Mouse (Mus musculus) liver, adult 2 months (tissue): ENCODE results near the gene Mrpl32. TPM values are rescaled to one million over a fixed set of nuclear protein-coding genes. Genes with fewer than 3 reads are reported as not detected.
A peak's percentile ranks its signal among the peaks of the same experiment; 100 is the strongest.

Source experiments
- DNase-seq: peaks from one replicate; pipeline ENCODE4 v3.0.0-alpha.2; 2011; ENCODE audit warnings: low read depth, low spot score; ENCODE audit errors: extremely low read depth
- H3K27ac ChIP-seq: fragments of 200-500 bp; replicated peaks from 2 replicates; pipeline ENCODE4 v1.5.1; 2012; ENCODE audit warnings: low read depth, mild to moderate bottlenecking, control low read depth, inconsistent platforms, low read length; ENCODE audit not compliant: insufficient read depth
- H3K27me3 ChIP-seq: fragments of 200-500 bp; 2 replicates; pipeline ENCODE4 v1.6.1; 2012; ENCODE audit warnings: mild to moderate bottlenecking, moderate library complexity, low read length, inconsistent platforms; ENCODE audit not compliant: control insufficient read depth, insufficient read depth
- H3K36me3 ChIP-seq: fragments of 200-500 bp; 2 replicates; pipeline ENCODE4 v1.6.1; 2012; ENCODE audit warnings: low read length, inconsistent platforms; ENCODE audit not compliant: control insufficient read depth, insufficient read depth
- H3K4me1 ChIP-seq: fragments of 200-500 bp; 2 replicates; pipeline ENCODE4 v1.6.1; 2011; ENCODE audit warnings: low read length; ENCODE audit not compliant: control insufficient read depth, insufficient read depth
- H3K4me3 ChIP-seq: fragments of 200-500 bp; 2 replicates; pipeline ENCODE4 v1.5.1; 2011; ENCODE audit warnings: low read depth, mild to moderate bottlenecking, control low read depth, low read length, moderate library complexity; ENCODE audit not compliant: insufficient read depth
- H3K79me2 ChIP-seq: fragments of 200-500 bp; 2 replicates; pipeline ENCODE4 v1.6.1; 2012; ENCODE audit warnings: inconsistent platforms, mild to moderate bottlenecking, low read length, moderate library complexity; ENCODE audit not compliant: control insufficient read depth, insufficient read depth
- H3K9ac ChIP-seq: fragments of 200-500 bp; 2 replicates; pipeline ENCODE4 v1.6.1; 2012; ENCODE audit warnings: low read depth, mild to moderate bottlenecking, control low read depth, inconsistent platforms, low read length
- CTCF ChIP-seq: fragments of 200-500 bp; IDR thresholded peaks from 2 replicates; pipeline ENCODE4 v1.5.1; 2011; ENCODE audit warnings: low read depth, low read length, control low read depth
- POLR2A ChIP-seq: fragments of 200-500 bp; IDR thresholded peaks from 2 replicates; pipeline ENCODE4 v1.6.1; 2011; ENCODE audit warnings: low read length, control low read depth; ENCODE audit not compliant: insufficient read depth; ENCODE audit errors: extremely low read depth
- WGBS: fragments of 180-500 bp; shearing (Covaris S2); methylation state at CpG from one replicate; pipeline ENCODE4 v1.1.7; 2018; 5-methylcytosine and 5-hydroxymethylcytosine counted together
- polyA plus RNA-seq: library from polyadenylated mRNA; depleted of rRNA; stranded (reverse); fragments of >200 nt; gene quantifications from 2 replicates; pipeline ENCODE4 v1.2.3, GENCODE M21; 2012
- total RNA-seq: library from RNA; depleted of rRNA; stranded (reverse); fragments of >200 nt; gene quantifications from 2 replicates; pipeline ENCODE4 v1.2.3, GENCODE M21; 2014

Mrpl32 gene
- total and polyA plus RNA-seq, 2 experiments: 8.5 to 29.1 TPM

GRCm38 (mm10) chr13:14613553-14613952 lies 588 bp upstream of the Mrpl32 start:
- DNase-seq: no peak
- Histone ChIP-seq H3K36me3 (peaks cover 20% of the 10 kb centered on the region), H3K27me3 (no peaks in the 10 kb centered on the region), H3K79me2 (peaks cover 4% of the 10 kb centered on the region; the same call in 1 of the 2 replicates), H3K9ac (peak overlapping the region; percentile 95), H3K4me1 (0 out of 2 replicates have a peak, but pooled peaks cover 3% of the 10 kb centered on the region), H3K4me3 (peak overlapping the region; percentile 97), H3K27ac (peak overlapping the region; percentile 74)
- 0% methylated on average over 9 of the region's 9 CpGs for WGBS
- no peak for TF ChIP-seq POLR2A
- TF ChIP-seq CTCF: no peak

- Histone ChIP-seq H3K27me3 (no peaks in the 10 kb centered on the region), H3K36me3 (peaks cover 13% of the 10 kb centered on the region), H3K4me3 (peak overlapping the region; percentile 99), H3K4me1 (0 out of 2 replicates have a peak, but pooled peaks cover 3% of the 10 kb centered on the region), H3K9ac (peak overlapping the region; percentile 98), H3K79me2 (peaks cover 4% of the 10 kb centered on the region; the same call in 1 of the 2 replicates), H3K27ac (peak overlapping the region; percentile 71)
- TF ChIP-seq POLR2A (no peak), CTCF (no peak)
- DNase-seq: no peak
- WGBS: 6% methylated on average over 10 of the region's 10 CpGs
Observed at GRCm38 (mm10) chr13:14612463-14612862, 502 bp downstream of the Mrpl32 start.

DNA sequence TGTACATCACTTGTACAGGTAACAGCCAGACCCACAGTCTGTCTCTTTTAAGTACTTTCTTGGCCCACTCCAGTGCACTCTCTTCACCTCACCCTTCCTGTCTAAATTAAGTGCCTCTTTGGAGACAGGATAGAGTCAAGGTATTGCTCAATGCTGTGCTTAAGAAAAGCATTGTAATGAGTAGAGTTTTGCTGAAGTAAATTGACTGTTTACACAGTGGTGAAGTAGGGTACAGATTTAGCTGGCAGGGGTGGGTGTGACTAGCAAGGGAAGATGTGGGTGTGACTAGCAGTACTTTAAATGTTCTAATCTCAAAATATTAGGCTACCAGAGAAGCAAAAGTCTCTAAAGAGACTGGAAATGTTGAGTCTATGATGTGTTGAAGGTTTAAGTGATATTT lies 5.3 kb downstream of the Mrpl32 start:
- Histone ChIP-seq H3K27me3 (no peaks in the 10 kb centered on the region), H3K79me2 (no peaks in the 10 kb centered on the region), H3K27ac (no peak overlapping the region), H3K4me1 (no peaks in the 10 kb centered on the region), H3K36me3 (peaks cover 6% of the 10 kb centered on the region), H3K9ac (no peak overlapping the region), H3K4me3 (no peak overlapping the region)
- DNase-seq: no peak
- TF ChIP-seq CTCF: no peak
- TF ChIP-seq POLR2A: no peak

DNA sequence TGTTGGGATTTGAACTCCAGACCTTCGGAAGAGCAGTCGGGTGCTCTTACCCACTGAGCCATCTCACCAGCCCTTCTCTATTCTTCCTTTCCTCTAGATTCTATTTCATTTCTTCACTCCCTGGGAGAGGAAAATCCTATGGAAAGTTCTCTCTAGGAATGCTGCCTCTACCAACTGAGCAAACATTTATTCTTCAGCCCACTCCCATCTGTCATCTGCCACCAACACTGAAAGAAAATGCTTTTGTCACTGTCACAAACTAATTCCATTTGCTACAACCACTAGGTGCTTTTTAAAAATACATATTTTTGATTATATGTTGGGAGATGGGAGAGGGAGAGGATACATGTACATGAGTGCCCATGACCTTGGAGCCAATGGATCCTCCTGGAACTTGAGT lies 10.2 kb downstream of the Mrpl32 start:
- no peaks in the 10 kb centered on the region for H3K27me3 ChIP-seq
- H3K27ac ChIP-seq: no peak overlapping the region
- no peaks in the 10 kb centered on the region for H3K36me3 ChIP-seq
- no peak for DNase-seq
- 89% methylated on average over 2 of the region's 2 CpGs for WGBS
- H3K9ac ChIP-seq: no peak overlapping the region
- no peaks in the 10 kb centered on the region for H3K79me2 ChIP-seq
- TF ChIP-seq CTCF (no peak), POLR2A (no peak)
- no peaks in the 10 kb centered on the region for H3K4me1 ChIP-seq
- H3K4me3 ChIP-seq: no peak overlapping the region

DNA sequence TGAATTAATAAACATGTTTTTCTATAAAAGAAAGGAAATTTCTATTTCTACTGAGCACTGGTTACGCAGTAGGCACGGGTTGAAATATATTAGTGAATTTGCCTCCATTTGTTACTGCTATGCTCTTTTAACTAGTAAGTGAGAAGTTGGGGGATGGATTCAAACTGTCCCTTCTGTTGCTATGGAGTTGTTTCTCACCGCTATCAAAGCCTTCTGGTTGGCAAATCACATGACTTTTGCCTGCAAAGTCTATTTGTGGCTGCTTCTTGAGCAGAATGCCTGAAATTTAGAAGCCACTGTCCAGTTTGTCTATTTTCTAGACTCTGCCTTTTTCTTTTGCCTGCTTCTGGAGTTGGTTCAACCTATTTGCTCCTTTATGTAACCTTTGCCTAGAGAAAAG lies 32.6 kb downstream of the Mrpl32 start:
- no peak for DNase-seq
- Histone ChIP-seq H3K9ac (no peak overlapping the region), H3K27ac (no peak overlapping the region), H3K36me3 (no peaks in the 10 kb centered on the region), H3K27me3 (no peaks in the 10 kb centered on the region), H3K4me3 (no peak overlapping the region), H3K4me1 (no peaks in the 10 kb centered on the region), H3K79me2 (no peaks in the 10 kb centered on the region)
- 81% methylated on average over 3 of the region's 3 CpGs for WGBS
- TF ChIP-seq CTCF: no peak
- TF ChIP-seq POLR2A: no peak

DNA sequence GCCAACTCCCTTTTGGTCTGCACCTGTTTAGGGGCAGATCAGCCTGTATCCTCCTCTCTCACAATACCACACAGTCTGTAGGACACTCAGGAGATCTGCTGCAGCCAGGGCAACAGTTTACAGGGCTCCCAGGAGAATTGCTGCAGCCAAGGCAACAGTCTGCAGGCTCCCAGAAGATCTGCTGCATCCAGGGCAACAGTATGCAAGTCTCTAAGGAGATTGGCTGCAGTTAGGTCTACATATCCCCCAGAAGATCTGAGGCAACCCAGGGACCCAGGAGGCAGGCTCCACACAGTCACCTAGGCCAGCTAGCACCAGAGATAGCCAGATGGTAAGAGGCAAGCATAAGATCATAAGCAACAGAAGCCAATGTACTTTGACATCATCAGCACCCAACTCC lies 38.8 kb downstream of the Mrpl32 start:
- Histone ChIP-seq H3K27me3 (no peaks in the 10 kb centered on the region), H3K9ac (no peak overlapping the region), H3K36me3 (no peaks in the 10 kb centered on the region), H3K79me2 (no peaks in the 10 kb centered on the region), H3K27ac (no peak overlapping the region), H3K4me1 (no peaks in the 10 kb centered on the region), H3K4me3 (no peak overlapping the region)
- no peak for DNase-seq
- no peak for TF ChIP-seq POLR2A
- no peak for TF ChIP-seq CTCF
